Mouse (Mus musculus): ENCODE results near the gene Ociad2. TPM values are rescaled to one million over a fixed set of nuclear protein-coding genes. Genes with fewer than 3 reads are reported as not detected.

Ociad2 gene
- total RNA-seq, 4 experiments from 2014 or later = 119 to 124 (median 122) TPM

- no peak for DNase-seq (ENCODE audit: low spot score in 2 of 2)
Measured at GRCm38 (mm10) chr5:73307297-73307696, 33.5 kb downstream of the Ociad2 start.

GRCm38 (mm10) chr5:73306486-73306885, 34.3 kb downstream of the Ociad2 start:
- no peak for DNase-seq (ENCODE audit: low spot score in 2 of 2)

GRCm38 (mm10) chr5:73304507-73304906, 36.3 kb downstream of the Ociad2 start:
- no peak for DNase-seq (ENCODE audit: low spot score in 2 of 2)

GRCm38 (mm10) chr5:73301601-73302307, 39.1 kb downstream of the Ociad2 start:
- no peak for DNase-seq (ENCODE audit: low spot score in 2 of 2)

GRCm38 (mm10) chr5:73295916-73296315, 44.9 kb downstream of the Ociad2 start:
- no peak for DNase-seq (ENCODE audit: low spot score in 2 of 2)

GRCm38 (mm10) chr5:73295016-73295415, 45.8 kb downstream of the Ociad2 start:
- DNase-seq (ENCODE audit: low spot score in 2 of 2) = no peak

- DNase-seq (ENCODE audit: low spot score in 2 of 2) = no peak
Measured at GRCm38 (mm10) chr5:73293458-73293827, 47.4 kb downstream of the Ociad2 start.

- peak; percentile 94 to 95 for DNase-seq (ENCODE audit: low spot score in 2 of 2)
Measured at GRCm38 (mm10) chr5:73292502-73293457, 48.0 kb downstream of the Ociad2 start, which contains the start of gene Ociad1. Gene Ociad1 (plus strand): TSS chr5:73292784.

- DNase-seq (ENCODE audit: low spot score in 2 of 2) = no peak
Measured at GRCm38 (mm10) chr5:73289900-73290299, 50.9 kb downstream of the Ociad2 start.

GRCm38 (mm10) chr5:73286603-73287002, 54.2 kb downstream of the Ociad2 start:
- no peak for DNase-seq (ENCODE audit: low spot score in 2 of 2)

- DNase-seq (ENCODE audit: low spot score in 2 of 2) = no peak
Measured at GRCm38 (mm10) chr5:73285470-73285978, 55.3 kb downstream of the Ociad2 start.

- DNase-seq (ENCODE audit: low spot score in 2 of 2) = no peak
Measured at GRCm38 (mm10) chr5:73284046-73284445, 56.8 kb downstream of the Ociad2 start.

GRCm38 (mm10) chr5:73280567-73280850, 60.3 kb downstream of the Ociad2 start:
- no peak for DNase-seq (ENCODE audit: low spot score in 2 of 2)

- DNase-seq (ENCODE audit: low spot score in 2 of 2) = no peak
Measured at GRCm38 (mm10) chr5:73279732-73280566, 60.9 kb downstream of the Ociad2 start.

- DNase-seq (ENCODE audit: low spot score in 2 of 2) = no peak
Measured at GRCm38 (mm10) chr5:73279190-73279589, 61.6 kb downstream of the Ociad2 start.

GRCm38 (mm10) chr5:73274941-73275340, 65.9 kb downstream of the Ociad2 start:
- DNase-seq (ENCODE audit: low spot score in 2 of 2) = no peak

- no peak for DNase-seq (ENCODE audit: low spot score in 2 of 2)
Measured at GRCm38 (mm10) chr5:73273171-73273570, 67.7 kb downstream of the Ociad2 start.

Data from layer of hippocampus, adult 8-10 months (tissue).